Mouse (Mus musculus): Measurements from ENCODE around the gene Apoc2. TPM values are rescaled to one million over a fixed set of nuclear protein-coding genes. Genes with fewer than 3 reads are reported as not detected.

The Apoc2 gene
- polyA plus RNA-seq, 2 experiments, result 1.2 TPM; not detected in 1

GRCm38 (mm10) chr7:19680702-19681101 lies 3.0 kb upstream of the Apoc2 start:
- WGBS, result 85% methylated on average over 2 of the region's 2 CpGs
- Histone ChIP-seq H3K9ac (ENCODE audit: low read depth, low read length, severe bottlenecking) (no peak overlapping the region), H3K27ac (replicated peaks; ENCODE audit: low read depth, low read length) (no peak overlapping the region), H3K4me3 (replicated peaks; ENCODE audit: low read length) (no peak overlapping the region), H3K36me3 (ENCODE audit: control insufficient read depth, insufficient read depth, low read length) (no peaks in the 10 kb centered on the region), H3K4me2 (replicated peaks; ENCODE audit: low read depth, low read length, severe bottlenecking) (no peak overlapping the region), H3K4me1 (ENCODE audit: control insufficient read depth, insufficient read depth, low read length) (no peaks in the 10 kb centered on the region), H3K27me3 (ENCODE audit: control insufficient read depth, insufficient read depth, low read length) (no peaks in the 10 kb centered on the region), H3K9me3 (ENCODE audit: control insufficient read depth, low read length) (no peaks in the 10 kb centered on the region)
- TF ChIP-seq POLR2A (IDR thresholded peaks at IDR 0.05; ENCODE audit: borderline replicate concordance, extremely low read depth, insufficient read depth, insufficient read length), result no peak
- ATAC-seq (ENCODE audit: low FRiP score, low read depth) (no peak), DNase-seq (ENCODE audit: low spot score) (no peak)

- Histone ChIP-seq H3K9ac (ENCODE audit: low read depth, low read length, severe bottlenecking) (no peak overlapping the region), H3K27me3 (ENCODE audit: control insufficient read depth, insufficient read depth, low read length) (no peaks in the 10 kb centered on the region), H3K9me3 (ENCODE audit: control insufficient read depth, low read length) (no peaks in the 10 kb centered on the region), H3K36me3 (ENCODE audit: control insufficient read depth, insufficient read depth, low read length) (no peaks in the 10 kb centered on the region), H3K4me2 (replicated peaks; ENCODE audit: low read depth, low read length, severe bottlenecking) (no peak overlapping the region), H3K27ac (replicated peaks; ENCODE audit: low read depth, low read length) (no peak overlapping the region), H3K4me3 (replicated peaks; ENCODE audit: low read length) (no peak overlapping the region), H3K4me1 (ENCODE audit: control insufficient read depth, insufficient read depth, low read length) (no peaks in the 10 kb centered on the region)
- ATAC-seq (ENCODE audit: low FRiP score, low read depth) (no peak), DNase-seq (ENCODE audit: low spot score) (no peak)
- WGBS, result 85% methylated on average over 3 of the region's 3 CpGs
- TF ChIP-seq POLR2A (IDR thresholded peaks at IDR 0.05; ENCODE audit: borderline replicate concordance, extremely low read depth, insufficient read depth, insufficient read length), result no peak
These were observed 1.2 kb upstream of the Apoc2 start for GRCm38 (mm10) chr7:19678901-19679300.

GRCm38 (mm10) chr7:19676662-19677061 lies 1.1 kb downstream of the Apoc2 start:
- DNase-seq (ENCODE audit: low spot score) (no peak), ATAC-seq (ENCODE audit: low FRiP score, low read depth) (no peak)
- Histone ChIP-seq H3K27me3 (ENCODE audit: control insufficient read depth, insufficient read depth, low read length) (no peaks in the 10 kb centered on the region), H3K36me3 (ENCODE audit: control insufficient read depth, insufficient read depth, low read length) (no peaks in the 10 kb centered on the region), H3K27ac (replicated peaks; ENCODE audit: low read depth, low read length) (no peak overlapping the region), H3K4me3 (replicated peaks; ENCODE audit: low read length) (no peak overlapping the region), H3K4me2 (replicated peaks; ENCODE audit: low read depth, low read length, severe bottlenecking) (no peak overlapping the region), H3K9ac (ENCODE audit: low read depth, low read length, severe bottlenecking) (no peak overlapping the region), H3K9me3 (ENCODE audit: control insufficient read depth, low read length) (no peaks in the 10 kb centered on the region), H3K4me1 (ENCODE audit: control insufficient read depth, insufficient read depth, low read length) (no peaks in the 10 kb centered on the region)
- TF ChIP-seq POLR2A (IDR thresholded peaks at IDR 0.05; ENCODE audit: borderline replicate concordance, extremely low read depth, insufficient read depth, insufficient read length), result no peak
- 66% methylated on average over 1 of the region's 1 CpGs for WGBS

- no peaks in the 10 kb centered on the region for H3K4me1 ChIP-seq (ENCODE audit: control insufficient read depth, insufficient read depth, low read length)
- TF ChIP-seq POLR2A (IDR thresholded peaks at IDR 0.05; ENCODE audit: borderline replicate concordance, extremely low read depth, insufficient read depth, insufficient read length), result no peak
- DNase-seq (ENCODE audit: low spot score) (no peak), ATAC-seq (ENCODE audit: low FRiP score, low read depth) (no peak)
- no peak overlapping the region for H3K9ac ChIP-seq (ENCODE audit: low read depth, low read length, severe bottlenecking)
- H3K36me3 ChIP-seq (ENCODE audit: control insufficient read depth, insufficient read depth, low read length), result no peaks in the 10 kb centered on the region
- no peaks in the 10 kb centered on the region for H3K27me3 ChIP-seq (ENCODE audit: control insufficient read depth, insufficient read depth, low read length)
- H3K9me3 ChIP-seq (ENCODE audit: control insufficient read depth, low read length), result no peaks in the 10 kb centered on the region
- H3K4me2 ChIP-seq (replicated peaks; ENCODE audit: low read depth, low read length, severe bottlenecking), result no peak overlapping the region
- H3K4me3 ChIP-seq (replicated peaks; ENCODE audit: low read length), result no peak overlapping the region
- WGBS, result 85% methylated on average over 10 of the region's 10 CpGs
- H3K27ac ChIP-seq (replicated peaks; ENCODE audit: low read depth, low read length), result no peak overlapping the region
These were observed 1.9 kb downstream of the Apoc2 start for GRCm38 (mm10) chr7:19675824-19676223.

- TF ChIP-seq POLR2A (IDR thresholded peaks at IDR 0.05; ENCODE audit: borderline replicate concordance, extremely low read depth, insufficient read depth, insufficient read length), result no peak
- no peaks in the 10 kb centered on the region for H3K36me3 ChIP-seq (ENCODE audit: control insufficient read depth, insufficient read depth, low read length)
- H3K9me3 ChIP-seq (ENCODE audit: control insufficient read depth, low read length), result no peaks in the 10 kb centered on the region
- no peak for DNase-seq (ENCODE audit: low spot score)
- H3K4me3 ChIP-seq (replicated peaks; ENCODE audit: low read length), result no peak overlapping the region
- peaks cover 4% of the 10 kb centered on the region; the same call in 1 of the 2 replicates for H3K4me1 ChIP-seq (ENCODE audit: control insufficient read depth, insufficient read depth, low read length)
- no peak overlapping the region for H3K9ac ChIP-seq (ENCODE audit: low read depth, low read length, severe bottlenecking)
- 65% methylated on average over 14 of the region's 14 CpGs for WGBS
- no peaks in the 10 kb centered on the region for H3K27me3 ChIP-seq (ENCODE audit: control insufficient read depth, insufficient read depth, low read length)
- ATAC-seq (ENCODE audit: low FRiP score, low read depth), result no peak
- no peak overlapping the region for H3K4me2 ChIP-seq (replicated peaks; ENCODE audit: low read depth, low read length, severe bottlenecking)
- no peak overlapping the region for H3K27ac ChIP-seq (replicated peaks; ENCODE audit: low read depth, low read length)
These were observed 4.5 kb downstream of the Apoc2 start for GRCm38 (mm10) chr7:19673083-19673699.
